Mouse (Mus musculus) layer of hippocampus, postnatal 36 days (tissue): ENCODE results near the gene Gm364. TPM values are rescaled to one million over a fixed set of nuclear protein-coding genes. Genes with fewer than 3 reads are reported as not detected.

Experiments used
- total RNA-seq, 2 experiments: library from RNA; stranded (reverse); gene quantifications; 2 replicates each; pipeline ENCODE4 v1.2.3; 2021

Gene Gm364
- total RNA-seq, 2 experiments from 2014 or later = not detected

Other genes starting within 250 kb of the Gm364 start
- not detected for gene Cd40lg, start 197.0 kb upstream of the Gm364 start, total RNA-seq
- 10 to 100 TPM; 37.4 to 40.6 TPM for gene Arhgef6, start 70.4 kb upstream of the Gm364 start, total RNA-seq
- 10 to 100 TPM; 67.4 to 68.4 TPM for gene Rbmx, start 16.1 kb upstream of the Gm364 start, total RNA-seq
- gene Gpr101, start 94.6 kb downstream of the Gm364 start, total RNA-seq = 1 to 10 TPM; 5.3 to 6.4 TPM